In genomic region chr7:128541186-128541585, GRCm38 (mm10) we compare ENCODE assay signal across 10 mouse cellular contexts. TPM values are rescaled to one million over a fixed set of nuclear protein-coding genes. Genes with fewer than 3 reads are reported as not detected.
DNase-seq lines count a peak whose midpoint lies in the region; ATAC-seq and TF ChIP-seq lines count a peak whose summit lies in the region.
"Had no signal": no experiment of that assay in that cellular context is flagged by ENCODE, and none has a peak within 500 bp of the region (broad histone marks: within the 10 kb centered on the region; RNA-seq: fewer than 3 reads in every experiment).

No protein-coding gene starts in this region.

- no peaks in the 10 kb centered on the region for H3K36me3 ChIP-seq in midbrain, postnatal 0 days (ENCODE audit: insufficient read depth, low read length)
- no peaks in the 10 kb centered on the region for H3K36me3 ChIP-seq in midbrain, embryonic 15.5 days (replicated peaks)
- peaks cover 27% of the 10 kb centered on the region for H3K36me3 ChIP-seq in kidney, embryonic 16.5 days (ENCODE audit: insufficient read depth, low read length)
- peaks cover 6% of the 10 kb centered on the region; the same call in 1 of the 2 replicates for H3K36me3 ChIP-seq in stomach, embryonic 16.5 days (ENCODE audit: control insufficient read depth, insufficient read depth, low read length)

- DNase-seq in adrenal gland, adult 2 months, result peak; percentile 31
- no peak for DNase-seq in adrenal gland, adult 8-10 months
- DNase-seq in midbrain, postnatal 0 days (ENCODE audit: low spot score), result peak; percentile 26
- DNase-seq in ovary, postnatal 36 days (ENCODE audit: low spot score), result no peak
- DNase-seq: liver, postnatal 0 days had no signal

- H3K27me3 ChIP-seq in midbrain, postnatal 0 days (ENCODE audit: insufficient read depth, low read length), result no peaks in the 10 kb centered on the region
- no peaks in the 10 kb centered on the region for H3K27me3 ChIP-seq in midbrain, embryonic 15.5 days (replicated peaks)
- no peaks in the 10 kb centered on the region for H3K27me3 ChIP-seq in kidney, embryonic 16.5 days (ENCODE audit: insufficient read depth, low read length)
- H3K27me3 ChIP-seq in stomach, embryonic 16.5 days (ENCODE audit: control insufficient read depth, insufficient read depth, low read length), result no peaks in the 10 kb centered on the region
- H3K27me3 ChIP-seq: Patski had no signal

- no peak overlapping the region for H3K4me2 ChIP-seq in midbrain, postnatal 0 days (ENCODE audit: low read depth, low read length, poor library complexity, severe bottlenecking)
- no peak overlapping the region for H3K4me2 ChIP-seq in midbrain, embryonic 15.5 days
- no peak overlapping the region for H3K4me2 ChIP-seq in kidney, embryonic 16.5 days (replicated peaks; ENCODE audit: low read depth, low read length)
- H3K4me2 ChIP-seq in stomach, embryonic 16.5 days (ENCODE audit: low read depth, low read length), result no peak overlapping the region

- ATAC-seq in midbrain, postnatal 0 days (ENCODE audit: low FRiP score), result no peak
- no peak for ATAC-seq in midbrain, embryonic 15.5 days (replicated peaks)
- no peak for ATAC-seq in kidney, embryonic 16.5 days (ENCODE audit: low FRiP score, low TSS enrichment)
- ATAC-seq in stomach, embryonic 16.5 days (ENCODE audit: insufficient read depth, low FRiP score), result no peak
- ATAC-seq in inflammation-experienced regulatory T-cells, adult 6 months, result no peak
- ATAC-seq: liver, postnatal 0 days; Patski had no signal

- no peak overlapping the region for H3K9ac ChIP-seq in midbrain, postnatal 0 days (replicated peaks; ENCODE audit: low read length, poor library complexity, severe bottlenecking)
- no peak overlapping the region for H3K9ac ChIP-seq in midbrain, embryonic 15.5 days
- H3K9ac ChIP-seq in kidney, embryonic 16.5 days (replicated peaks; ENCODE audit: low read length), result no peak overlapping the region
- H3K9ac ChIP-seq in stomach, embryonic 16.5 days (ENCODE audit: low read length), result no peak overlapping the region
- H3K9ac ChIP-seq: liver, postnatal 0 days had no signal

- no peak overlapping the region for H3K27ac ChIP-seq in midbrain, postnatal 0 days (ENCODE audit: low read depth, low read length)
- H3K27ac ChIP-seq in midbrain, embryonic 15.5 days, result no peak overlapping the region
- H3K27ac ChIP-seq in kidney, embryonic 16.5 days (ENCODE audit: low read length), result peak overlapping the region; percentile 37
- peak overlapping the region; percentile 50 for H3K27ac ChIP-seq in stomach, embryonic 16.5 days (ENCODE audit: low read length)

- H3K4me3 ChIP-seq in midbrain, postnatal 0 days (ENCODE audit: low read depth, low read length), result no peak overlapping the region
- H3K4me3 ChIP-seq in midbrain, embryonic 15.5 days, result no peak overlapping the region
- no peak overlapping the region for H3K4me3 ChIP-seq in kidney, embryonic 16.5 days (ENCODE audit: low read length)
- H3K4me3 ChIP-seq in stomach, embryonic 16.5 days (replicated peaks; ENCODE audit: low read length), result no peak overlapping the region

- no peak for TF ChIP-seq CTCF in midbrain, postnatal 0 days (IDR thresholded peaks at IDR 0.05)

- H3K9me3 ChIP-seq in midbrain, postnatal 0 days (ENCODE audit: low read length), result no peaks in the 10 kb centered on the region
- H3K9me3 ChIP-seq in midbrain, embryonic 15.5 days, result no peaks in the 10 kb centered on the region
- H3K9me3 ChIP-seq in kidney, embryonic 16.5 days (ENCODE audit: low read length), result no peaks in the 10 kb centered on the region
- H3K9me3 ChIP-seq in stomach, embryonic 16.5 days (replicated peaks; ENCODE audit: control insufficient read depth, low read length), result no peaks in the 10 kb centered on the region

- 65% methylated on average over 9 of the region's 9 CpGs for WGBS in midbrain, postnatal 0 days
- WGBS in midbrain, embryonic 15.5 days, result 64% methylated on average over 9 of the region's 9 CpGs
- WGBS in kidney, embryonic 16.5 days, result 75% methylated on average over 9 of the region's 9 CpGs
- WGBS in stomach, embryonic 16.5 days, result 61% methylated on average over 9 of the region's 9 CpGs

- H3K4me1 ChIP-seq in midbrain, postnatal 0 days (ENCODE audit: insufficient read depth, low read length), result peaks cover 4% of the 10 kb centered on the region
- H3K4me1 ChIP-seq in midbrain, embryonic 15.5 days, result peaks cover 15% of the 10 kb centered on the region
- H3K4me1 ChIP-seq in kidney, embryonic 16.5 days (ENCODE audit: insufficient read depth, low read length), result peaks cover 13% of the 10 kb centered on the region; the same call in 1 of the 2 replicates
- peaks cover 37% of the 10 kb centered on the region for H3K4me1 ChIP-seq in stomach, embryonic 16.5 days (ENCODE audit: control insufficient read depth, insufficient read depth, low read length)

RNA-seq across cellular contexts. Expression of gene Bag3, which starts 17.8 kb away (rescaled TPM):
- 100 to 1,000 TPM; 143 to 425 TPM for total RNA-seq in adrenal gland, adult 2 months (2021)
- 196 and 360 TPM in 2 replicates for polyA plus RNA-seq in adrenal gland, adult 2 months (2012; rRNA removed)
- 100 to 1,000 TPM; 146 to 189 (median 168) TPM for total RNA-seq in adrenal gland, adult 8-10 months (2022)
- total RNA-seq in midbrain, postnatal 0 days (2014; rRNA removed), result 4.2 and 4.9 TPM in 2 replicates
- polyA plus RNA-seq in midbrain, postnatal 0 days (2015; fragmentation: Nextera tagmentation; extraction: Ambion mirVana), result 3.7 and 4.0 TPM in 2 replicates
- polyA plus RNA-seq in midbrain, embryonic 15.5 days (2015; fragmentation: Nextera tagmentation; extraction: Ambion mirVana), result 2.0 and 2.5 TPM in 2 replicates
- polyA plus RNA-seq in kidney, embryonic 16.5 days (2015; fragmentation: Nextera tagmentation; extraction: Ambion mirVana), result 11.7 and 15.8 TPM in 2 replicates
- polyA plus RNA-seq in stomach, embryonic 16.5 days (2015; fragmentation: Nextera tagmentation; extraction: Ambion mirVana), result 17.4 and 20.8 TPM in 2 replicates
- 10 to 100 TPM; 10.3 to 12.7 (median 10.4) TPM for polyA plus RNA-seq in inflammation-experienced regulatory T-cells, adult 6 months (2017; shearing (Covaris generic))

Comparison
In these comparisons a context has a peak if more than half of its experiments do, and no peak if none do; other contexts are left out.
1. DNase-seq: peak in adrenal gland, adult 2 months (single experiment) and midbrain, postnatal 0 days (single experiment); none in adrenal gland, adult 8-10 months (single experiment) and ovary, postnatal 36 days (single experiment).
2. H3K27ac ChIP-seq: peak in kidney, embryonic 16.5 days (single experiment) and stomach, embryonic 16.5 days (single experiment); none in midbrain, postnatal 0 days (single experiment) and midbrain, embryonic 15.5 days (single experiment).